Mouse (Mus musculus): ENCODE measurements at regions not wholly inside any gene's neighbourhood (a gene's known extent, or its start where the extent isn't known, plus 50 kb on each side); places are given as distances from the start of the nearest gene placed in this dataset.

- TF ChIP-seq MAFK (IDR thresholded peaks at IDR 0.05; ENCODE audit: insufficient read depth, low read depth, low read length), result no peak
- no peak for TF ChIP-seq CHD2 (IDR thresholded peaks at IDR 0.05; ENCODE audit: low read depth, low read length)
Observed at GRCm38 (mm10) chr10:120720981-120721380, 177.9 kb downstream of the Msrb3 start.

Data from ES-E14 (cell line).